Mouse (Mus musculus) activated CD4-positive, CD25-positive, alpha-beta regulatory T cell (primary cell): ENCODE data around the gene Ankrd49. TPM values are rescaled to one million over a fixed set of nuclear protein-coding genes. Genes with fewer than 3 reads are reported as not detected.

Experiments
- polyA plus RNA-seq, 2 experiments: library from polyadenylated mRNA; unstranded; fragments of 100-300 nt; shearing (Covaris generic); gene quantifications; one replicate each; pipeline ENCODE4 v1.2.1; 2017

The Ankrd49 gene
- 10 to 100 TPM; 19.1 to 27.1 TPM for polyA plus RNA-seq

DNA sequence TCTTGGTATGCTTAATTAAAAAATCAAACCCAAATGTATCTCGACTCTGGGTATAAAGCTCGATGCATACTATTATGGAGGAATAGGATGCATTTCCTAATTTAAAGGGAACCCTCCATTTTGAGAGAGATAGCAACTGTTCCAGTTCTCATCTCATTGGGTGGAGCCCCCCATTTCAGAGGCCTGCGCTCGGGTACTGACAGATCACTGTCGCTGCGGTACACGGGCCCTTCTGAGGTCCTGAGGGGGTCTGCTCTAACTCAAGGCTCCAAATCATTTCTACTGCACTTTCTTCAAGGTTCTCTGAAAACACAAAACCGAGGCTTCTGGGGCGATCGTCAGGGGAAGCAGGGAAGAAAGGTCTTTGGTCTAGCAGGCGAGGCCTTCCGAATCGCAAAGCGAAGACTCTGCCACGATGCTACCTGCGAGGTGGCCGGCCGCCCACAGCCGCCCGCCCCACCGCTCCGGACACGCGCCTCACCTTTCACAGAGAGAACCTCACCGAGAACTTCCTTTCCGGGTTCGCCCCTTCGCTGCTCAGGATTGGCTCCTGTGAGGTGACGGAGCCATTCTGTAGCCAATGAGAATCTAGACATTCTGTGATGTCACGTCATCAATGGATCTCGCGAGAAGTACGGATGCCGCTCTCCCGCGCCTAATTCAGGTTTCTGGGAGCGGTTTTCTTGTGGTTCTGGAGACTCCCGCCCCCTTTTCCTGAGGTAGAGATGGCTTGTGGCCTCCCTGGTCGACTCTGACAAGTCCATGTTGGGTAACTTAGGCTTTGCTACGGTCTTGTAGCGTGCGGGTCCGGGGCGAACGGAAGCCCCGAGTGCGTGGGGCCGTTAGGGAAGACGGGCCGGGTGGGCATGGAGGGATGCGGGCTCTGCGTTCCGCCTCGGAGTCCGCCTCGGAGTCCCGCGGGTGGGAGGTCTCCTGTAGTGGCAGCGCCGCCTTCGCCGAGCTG lies at the start of gene Ankrd49, which contains the start of gene Mre11a:
Ankrd49 (minus strand) TSS at position 818 of the 964 bp plus-strand sequence.
Mre11a (plus strand) TSS at position 616 of the 964 bp plus-strand sequence.

DNA sequence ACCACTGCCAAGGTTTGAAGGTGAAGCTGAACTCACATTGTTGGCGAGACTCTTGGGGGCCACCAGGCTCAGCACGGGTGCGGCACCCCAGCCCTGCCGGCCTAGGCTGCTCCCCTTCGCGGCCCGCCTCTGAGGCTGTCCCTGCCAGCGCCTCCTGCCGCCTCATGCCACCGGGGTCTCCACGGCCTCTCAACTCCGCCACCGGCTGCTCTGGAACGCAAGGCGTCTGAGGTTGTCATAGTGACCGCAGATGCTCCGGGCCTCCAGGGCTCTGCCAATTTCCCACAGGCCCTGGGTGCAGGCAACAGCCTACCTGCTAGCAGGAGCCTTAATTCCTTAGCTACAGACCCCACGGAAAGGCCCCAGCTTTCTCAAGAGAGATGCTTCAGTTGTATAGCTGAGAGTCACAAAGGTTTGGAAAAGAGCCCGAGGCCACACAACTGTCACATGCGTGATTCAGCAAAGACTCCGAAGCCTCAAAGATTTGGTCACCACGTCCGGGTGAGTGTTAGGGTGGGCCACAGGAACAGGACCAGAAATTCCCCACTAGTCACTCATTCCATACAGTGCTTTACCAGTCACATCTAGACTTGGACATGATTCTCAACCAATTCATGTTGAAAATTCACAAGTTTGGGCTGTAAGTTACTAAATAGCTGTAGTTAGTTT lies 13.7 kb downstream of the Ankrd49 start, which contains the start of gene 1700012B09Rik:
1700012B09Rik (minus strand) TSS at position 228 of the 669 bp plus-strand sequence.

DNA sequence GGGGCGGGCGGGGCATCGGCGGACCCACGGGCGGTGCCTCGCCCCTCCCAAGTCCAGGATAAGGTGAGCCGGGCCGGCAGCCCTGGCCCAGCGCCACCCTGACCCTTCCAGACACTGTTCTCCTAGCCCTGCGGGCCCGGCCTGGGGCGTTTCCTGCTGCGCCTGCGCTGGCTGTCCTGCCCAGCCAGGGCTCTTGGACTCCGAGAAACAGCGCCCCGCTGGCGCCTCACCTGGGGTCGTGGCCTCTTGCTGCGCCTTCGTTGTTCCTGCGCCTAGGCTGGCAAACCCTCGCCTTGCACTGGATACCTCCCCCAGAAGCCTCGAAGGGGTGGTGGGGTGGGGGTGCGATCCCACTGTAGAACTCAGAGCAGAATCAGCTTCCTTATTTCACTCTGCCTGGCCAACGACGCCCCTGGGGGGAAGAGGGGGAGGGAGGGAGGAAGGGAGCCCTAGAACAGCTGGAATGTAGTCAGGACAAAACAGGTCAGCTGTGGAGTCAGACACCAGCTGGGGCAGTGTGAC lies 32.6 kb downstream of the Ankrd49 start, which contains the start of gene Fut4:
Fut4 (minus strand) TSS at position 393 of the 522 bp plus-strand sequence.

DNA sequence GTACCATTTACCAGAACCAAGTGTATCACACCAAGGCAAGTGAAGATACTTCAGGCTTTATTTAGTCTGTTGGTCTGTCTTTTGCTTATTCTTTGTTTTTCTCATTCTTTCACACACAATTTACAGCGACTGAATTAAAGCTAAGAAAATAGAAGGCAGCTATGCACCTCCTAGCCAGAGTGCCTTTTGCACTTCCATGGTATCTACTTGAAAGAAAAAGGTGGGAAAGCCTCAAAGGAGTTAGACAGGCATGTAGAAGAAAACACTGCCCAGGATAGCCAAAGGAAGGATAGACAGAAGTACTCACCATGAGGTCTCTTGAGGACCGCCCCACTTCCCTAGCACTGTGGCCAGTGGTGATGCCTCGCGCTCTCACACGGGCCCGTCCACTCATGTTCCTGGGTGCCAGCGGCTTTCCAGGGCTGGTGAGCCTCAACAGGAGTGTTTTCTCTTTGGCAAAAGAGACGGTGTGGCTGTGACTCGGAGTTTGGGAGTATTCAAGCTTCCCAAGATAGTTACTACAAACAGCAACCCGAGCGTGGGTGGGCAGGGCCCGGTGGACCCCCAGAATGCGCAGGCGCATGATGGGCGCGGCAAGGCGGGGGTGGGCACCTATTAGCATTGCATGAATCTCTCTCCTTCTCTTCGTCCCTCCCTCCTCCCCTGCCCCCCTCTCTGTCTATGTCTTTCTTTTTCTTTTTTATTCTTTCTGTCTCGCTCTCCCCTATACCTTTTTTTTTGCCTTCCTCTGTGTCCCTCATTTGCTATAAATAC lies 44.3 kb downstream of the Ankrd49 start, which contains the start of gene Piwil4:
Piwil4 (minus strand) TSS at position 583 of the 774 bp plus-strand sequence.

Other genes with a start within 250 kb of the Ankrd49 start
- under 1 TPM; 0.21 to 0.32 TPM for gene Amotl1, start 139.8 kb downstream of the Ankrd49 start, polyA plus RNA-seq
- not detected for gene Piwil4, start 44.1 kb downstream of the Ankrd49 start, polyA plus RNA-seq
- gene Fut4, start 32.5 kb downstream of the Ankrd49 start, polyA plus RNA-seq = under 1 TPM; 0.11 to 0.26 TPM
- gene 1700012B09Rik, start 13.8 kb downstream of the Ankrd49 start, polyA plus RNA-seq = not detected
- 10 to 100 TPM; 30.7 to 32.8 TPM for gene Mre11a, start 202 bp downstream of the Ankrd49 start, polyA plus RNA-seq
- 100 to 1,000 TPM in 1 of 2 experiments, 10 to 100 TPM in 1; 76.0 to 121 TPM for gene Gpr83, start 75.4 kb upstream of the Ankrd49 start, polyA plus RNA-seq
- gene Izumo1r, start 119.1 kb upstream of the Ankrd49 start, polyA plus RNA-seq = 100 to 1,000 TPM; 496 to 727 TPM